Mouse (Mus musculus): ENCODE results near the gene Cd180. TPM values are rescaled to one million over a fixed set of nuclear protein-coding genes. Genes with fewer than 3 reads are reported as not detected.
A peak's percentile ranks its signal among the peaks of the same experiment; 100 is the strongest.
"Not testable (repeated sequence)": the region's sequence is repeated elsewhere in the genome, so short reads cannot be mapped to it uniquely, and the experiment has no call there.

Gene Cd180
- polyA plus RNA-seq, 1 experiment from 2014 or later = not detected

GRCm38 (mm10) chr13:102664041-102664440, 29.3 kb upstream of the Cd180 start:
- in situ Hi-C loops (cut with MboI; ENCODE audit: low pct_unique_long_range_greater_than_20kb) = no loop called here
- no peak for TF ChIP-seq CTCF (IDR thresholded peaks at IDR 0.05)
- no peak for ATAC-seq
- POLR2A ChIA-PET = no interaction called here
- DNase-seq (ENCODE audit: low read depth, low spot score) = no peak
- H3K27me3 ChIP-seq = no peaks in the 10 kb centered on the region
- CTCF ChIA-PET = no interaction called here

- POLR2A ChIA-PET = no interaction called here
- H3K27me3 ChIP-seq = no peaks in the 10 kb centered on the region
Observed at GRCm38 (mm10) chr13:102664843-102665587, 28.3 kb upstream of the Cd180 start.

GRCm38 (mm10) chr13:102665588-102666232, 27.6 kb upstream of the Cd180 start:
- ATAC-seq (no peak), DNase-seq (ENCODE audit: low read depth, low spot score) (no peak)
- POLR2A ChIA-PET = no interaction called here
- in situ Hi-C loops (cut with MboI; ENCODE audit: low pct_unique_long_range_greater_than_20kb) = no loop called here
- no peaks in the 10 kb centered on the region for H3K27me3 ChIP-seq
- no peak for TF ChIP-seq CTCF (IDR thresholded peaks at IDR 0.05)
- CTCF ChIA-PET = no interaction called here

More at GRCm38 (mm10) chr13:102664843-102665587, 28.3 kb upstream of the Cd180 start:
- no peak for ATAC-seq
- CTCF ChIA-PET = no interaction called here
- peak; percentile 66 for TF ChIP-seq CTCF (IDR thresholded peaks at IDR 0.05)
- DNase-seq (ENCODE audit: low read depth, low spot score) = no peak
- in situ Hi-C loops (cut with MboI; ENCODE audit: low pct_unique_long_range_greater_than_20kb) = no loop called here

DNA sequence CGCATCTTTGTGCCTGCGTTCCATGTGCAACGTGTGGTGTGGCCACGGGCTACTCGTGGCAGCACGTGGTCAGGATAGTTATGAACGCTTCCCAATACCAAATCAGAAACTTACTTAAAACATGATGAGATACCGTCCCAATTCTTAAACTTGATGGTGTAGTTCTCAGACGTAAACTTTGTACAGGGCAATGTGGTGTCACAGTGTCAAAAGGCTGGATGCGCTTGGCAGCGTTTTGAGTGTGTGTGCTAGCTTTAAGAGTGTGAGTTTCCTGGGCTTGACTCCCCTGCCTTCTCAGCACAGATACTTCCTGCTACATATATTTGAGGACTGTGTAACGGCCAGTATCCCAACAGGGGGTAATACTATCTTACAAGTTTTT, 27.1 kb upstream of the Cd180 start:
- in situ Hi-C loops (cut with MboI; ENCODE audit: low pct_unique_long_range_greater_than_20kb) = no loop called here
- CTCF ChIA-PET = no interaction called here
- POLR2A ChIA-PET = no interaction called here
- ATAC-seq = no peak
- TF ChIP-seq CTCF (IDR thresholded peaks at IDR 0.05) = no peak
- no peak for DNase-seq (ENCODE audit: low read depth, low spot score)
- H3K27me3 ChIP-seq = no peaks in the 10 kb centered on the region

GRCm38 (mm10) chr13:102666731-102667130, 26.6 kb upstream of the Cd180 start:
- POLR2A ChIA-PET = no interaction called here
- ATAC-seq (no peak), DNase-seq (ENCODE audit: low read depth, low spot score) (no peak)
- TF ChIP-seq CTCF (IDR thresholded peaks at IDR 0.05) = no peak
- H3K27me3 ChIP-seq = no peaks in the 10 kb centered on the region
- in situ Hi-C loops (cut with MboI; ENCODE audit: low pct_unique_long_range_greater_than_20kb) = no loop called here
- CTCF ChIA-PET = no interaction called here

- TF ChIP-seq CTCF (IDR thresholded peaks at IDR 0.05) = no peak
- no peaks in the 10 kb centered on the region for H3K27me3 ChIP-seq
- in situ Hi-C loops (cut with MboI; ENCODE audit: low pct_unique_long_range_greater_than_20kb) = no loop called here
- ChIA-PET CTCF (no interaction called here), POLR2A (no interaction called here)
- DNase-seq (ENCODE audit: low read depth, low spot score) (no peak), ATAC-seq (no peak)
Observed at GRCm38 (mm10) chr13:102667401-102667800, 26.0 kb upstream of the Cd180 start.

- peak; percentile 83 for DNase-seq (ENCODE audit: low read depth, low spot score)
- H3K27me3 ChIP-seq = no peaks in the 10 kb centered on the region
- POLR2A ChIA-PET = no interaction called here
- in situ Hi-C loops (cut with MboI; ENCODE audit: low pct_unique_long_range_greater_than_20kb) = no loop called here
- CTCF ChIA-PET = no interaction called here
- TF ChIP-seq CTCF (IDR thresholded peaks at IDR 0.05) = no peak
- peak; percentile 69 for ATAC-seq
Observed at GRCm38 (mm10) chr13:102667842-102668241, 25.5 kb upstream of the Cd180 start.

DNA sequence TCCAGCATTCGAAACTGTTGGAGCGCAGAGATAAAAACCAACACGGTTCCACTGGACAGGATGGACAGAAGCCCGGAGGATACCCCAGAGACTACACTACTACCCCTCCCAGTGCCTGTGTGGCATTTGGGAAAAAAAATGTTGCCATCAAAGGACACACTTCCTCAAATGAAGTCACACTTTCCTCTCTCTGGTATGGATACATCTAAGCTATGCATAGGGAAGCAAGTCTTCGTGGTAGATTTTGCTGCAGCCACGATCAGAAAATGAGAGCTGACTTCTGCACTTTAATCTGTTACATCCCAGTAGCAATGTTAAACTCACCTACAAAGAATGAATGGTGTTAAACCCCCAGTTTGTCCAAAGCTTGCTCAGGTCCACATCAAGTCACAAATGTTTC, 24.4 kb upstream of the Cd180 start:
- ATAC-seq = no peak
- no peak for TF ChIP-seq CTCF (IDR thresholded peaks at IDR 0.05)
- POLR2A ChIA-PET = no interaction called here
- CTCF ChIA-PET = no interaction called here
- in situ Hi-C loops (cut with MboI; ENCODE audit: low pct_unique_long_range_greater_than_20kb) = no loop called here
- DNase-seq (ENCODE audit: low read depth, low spot score) = no peak
- no peaks in the 10 kb centered on the region for H3K27me3 ChIP-seq

DNA sequence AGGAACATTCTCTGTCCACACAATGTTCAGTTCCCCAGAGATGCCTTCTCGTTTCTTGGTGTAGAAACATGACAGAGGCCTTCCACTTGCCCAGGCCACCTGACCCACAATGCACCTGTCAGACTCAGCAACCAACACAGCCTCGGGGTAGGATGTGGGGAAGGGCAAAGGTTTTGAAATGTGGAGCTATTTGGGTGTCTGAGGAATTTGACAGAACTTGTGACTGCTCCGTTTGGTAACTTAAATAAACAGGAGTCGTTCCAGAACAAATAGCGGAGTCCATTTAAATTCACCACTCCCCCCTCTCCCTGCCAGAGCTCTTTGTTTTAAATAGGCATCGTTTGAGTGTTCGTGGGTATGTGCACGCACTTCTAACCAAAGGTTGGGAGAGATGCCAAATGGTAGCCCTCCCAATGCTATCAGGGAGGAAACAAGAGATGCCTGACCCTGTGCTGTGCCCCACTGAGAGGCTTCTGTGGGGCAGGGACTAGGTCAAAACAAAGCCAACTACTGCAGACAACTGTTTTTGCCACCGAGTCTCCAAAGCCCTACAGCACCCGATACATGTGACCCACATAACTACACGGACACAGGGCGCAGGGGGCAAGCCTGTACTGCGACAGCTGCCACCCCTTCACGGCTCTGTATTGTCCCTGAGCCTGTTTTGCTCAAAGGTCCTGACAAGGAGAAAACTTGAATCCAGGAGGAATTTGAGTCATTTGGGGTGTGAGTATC, 23.7 kb upstream of the Cd180 start:
- no peak for ATAC-seq
- in situ Hi-C loops (cut with MboI; ENCODE audit: low pct_unique_long_range_greater_than_20kb) = no loop called here
- POLR2A ChIA-PET = no interaction called here

GRCm38 (mm10) chr13:102670503-102670902, 22.9 kb upstream of the Cd180 start:
- in situ Hi-C loops (cut with MboI; ENCODE audit: low pct_unique_long_range_greater_than_20kb) = no loop called here
- DNase-seq (ENCODE audit: low read depth, low spot score) (no peak), ATAC-seq (no peak)
- ChIA-PET CTCF (no interaction called here), POLR2A (no interaction called here)
- no peaks in the 10 kb centered on the region for H3K27me3 ChIP-seq
- TF ChIP-seq CTCF (IDR thresholded peaks at IDR 0.05) = no peak

More for the DNA sequence above, 23.7 kb upstream of the Cd180 start:
- CTCF ChIA-PET = no interaction called here
- no peaks in the 10 kb centered on the region for H3K27me3 ChIP-seq
- no peak for TF ChIP-seq CTCF (IDR thresholded peaks at IDR 0.05)
- DNase-seq (ENCODE audit: low read depth, low spot score) = no peak

DNA sequence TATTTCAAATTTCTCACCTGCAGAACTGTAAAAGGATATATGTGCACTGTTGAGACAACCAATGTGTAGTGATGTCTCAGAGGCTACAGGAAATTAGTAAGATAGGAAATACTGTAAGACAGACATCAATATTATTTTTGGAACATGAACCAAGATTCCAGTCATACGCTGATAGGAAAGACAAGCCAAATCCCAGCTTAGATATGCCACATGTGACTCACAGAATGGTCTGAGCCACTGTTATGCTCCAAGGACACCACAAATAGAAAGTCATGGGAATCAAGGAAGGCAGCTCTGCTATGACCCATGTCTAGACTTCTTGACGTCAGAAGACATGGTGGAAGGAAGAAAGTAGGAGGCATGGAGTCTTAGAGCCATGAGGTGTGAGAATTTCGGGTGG, 19.3 kb upstream of the Cd180 start:
- no peak for TF ChIP-seq CTCF (IDR thresholded peaks at IDR 0.05)
- ChIA-PET CTCF (no interaction called here), POLR2A (no interaction called here)
- ATAC-seq (no peak), DNase-seq (ENCODE audit: low read depth, low spot score) (no peak)
- H3K27me3 ChIP-seq = no peaks in the 10 kb centered on the region
- in situ Hi-C loops (cut with MboI; ENCODE audit: low pct_unique_long_range_greater_than_20kb) = no loop called here

DNA sequence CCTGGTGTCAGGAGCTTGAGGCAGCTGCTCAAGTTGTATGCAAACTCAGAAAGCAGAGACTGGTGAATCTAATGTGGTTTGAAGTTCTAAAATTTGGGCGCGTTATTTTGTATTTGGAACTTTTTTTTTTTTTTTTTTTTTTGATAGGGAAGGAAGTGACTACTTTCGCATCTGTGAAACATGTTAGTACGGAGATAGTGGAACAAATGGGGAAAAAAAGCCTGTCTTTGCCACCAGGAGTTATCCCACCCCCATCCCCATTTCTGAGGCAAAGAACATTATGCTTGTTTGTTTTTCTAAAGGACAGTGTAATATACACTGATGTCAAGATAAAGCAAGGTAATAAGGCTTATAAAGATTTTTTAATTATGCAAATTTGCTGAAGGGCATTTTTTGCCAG, 15.8 kb upstream of the Cd180 start:
- ATAC-seq; H3K27me3 ChIP-seq; in situ Hi-C loops (cut with MboI; ENCODE audit: low pct_unique_long_range_greater_than_20kb); POLR2A ChIA-PET; DNase-seq (ENCODE audit: low read depth, low spot score): not testable (repeated sequence)
- CTCF ChIA-PET = interaction anchor here (1.6 to 2.8 kb wide), 2 partner anchors 60 to 67 kb away, joined by 5 to 16 read pairs; no protein-coding TSS in a partner anchor
